Mouse (Mus musculus): ENCODE data around the gene Il21r.

GRCm38 (mm10) chr7:125679936-125680335, 76.7 kb downstream of the Il21r start:
- TF ChIP-seq RCOR1 (conservative IDR thresholded peaks at IDR 0.05; ENCODE audit: low read depth, low read length): no peak
- TF ChIP-seq MAX (IDR thresholded peaks at IDR 0.05; ENCODE audit: low read length): no peak
- no peak for TF ChIP-seq CTCF (conservative IDR thresholded peaks at IDR 0.05 in 1 of 2, IDR thresholded peaks at IDR 0.05 in 1 of 2; ENCODE audit: low read depth in 2 of 2, low read length in 2 of 2)
